Mouse (Mus musculus) stomach, postnatal 0 days (tissue): ENCODE measurements around the gene Myo3b.

Experiments used
- CTCF ChIP-seq: IDR thresholded peaks from 2 replicates; pipeline ENCODE4 v1.5.1; 2016; ENCODE audit warnings: antibody characterized with exemption, low read depth, mild to moderate bottlenecking, moderate library complexity
- EP300 ChIP-seq: optimal IDR thresholded peaks from 2 replicates; pipeline ENCODE3; 2016; ENCODE audit warnings: antibody characterized with exemption

GRCm38 (mm10) chr2:70456205-70456604 lies 417.3 kb downstream of the Myo3b start:
- TF ChIP-seq CTCF (no peak), EP300 (no peak)
